Mouse (Mus musculus): ENCODE data around the gene Ddi2.

DNA sequence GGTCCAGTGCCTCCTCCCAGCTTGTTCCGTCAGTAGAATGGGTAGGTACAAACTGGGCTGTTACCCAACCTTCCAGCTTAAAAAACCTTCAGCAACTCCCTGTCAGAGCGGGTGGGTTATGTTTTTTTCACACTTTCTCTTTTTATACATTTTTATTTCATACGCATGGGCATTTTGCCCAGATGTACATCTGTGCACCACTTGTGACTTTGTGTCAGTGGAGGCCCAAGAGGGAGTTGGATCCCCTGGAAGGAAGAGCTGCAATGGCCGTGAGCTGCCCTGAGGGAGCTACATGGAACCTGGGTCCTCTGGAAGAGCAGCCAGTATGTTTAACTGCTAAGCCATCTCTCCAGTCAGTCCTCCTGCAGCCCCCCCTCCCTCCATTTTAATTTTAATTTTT is 51.8 kb downstream of the Ddi2 start:
- TF ChIP-seq FLI1 (IDR thresholded peaks at IDR 0.05; ENCODE audit: low read length) = no peak
- TF ChIP-seq GATA1 (IDR thresholded peaks at IDR 0.05; ENCODE audit: borderline replicate concordance, low read length) = no peak

Data from megakaryocyte, embryonic 14.5 days (primary cell).